Mouse (Mus musculus) c-Kit-positive CD71-positive TER-119-negative erythroid progenitor cells, embryonic 14.5 days (primary cell): ENCODE data around the gene Bcl2a1a.
"Not testable (repeated sequence)": the region's sequence is repeated elsewhere in the genome, so short reads cannot be mapped to it uniquely, and the experiment has no call there.

Source experiments
- DNase-seq: peaks from one replicate; pipeline ENCODE4 v3.0.0-alpha.2; 2013; ENCODE audit warnings: low read depth

The Bcl2a1a gene

GRCm38 (mm10) chr9:88956670-88957153, at the start of gene Bcl2a1a:
Gene Bcl2a1a, plus strand, starts transcription at chr9:88956900.
- not testable (repeated sequence) for DNase-seq

GRCm38 (mm10) chr9:88916576-88916975, 40.1 kb upstream of the Bcl2a1a start:
- DNase-seq: not testable (repeated sequence)

DNA sequence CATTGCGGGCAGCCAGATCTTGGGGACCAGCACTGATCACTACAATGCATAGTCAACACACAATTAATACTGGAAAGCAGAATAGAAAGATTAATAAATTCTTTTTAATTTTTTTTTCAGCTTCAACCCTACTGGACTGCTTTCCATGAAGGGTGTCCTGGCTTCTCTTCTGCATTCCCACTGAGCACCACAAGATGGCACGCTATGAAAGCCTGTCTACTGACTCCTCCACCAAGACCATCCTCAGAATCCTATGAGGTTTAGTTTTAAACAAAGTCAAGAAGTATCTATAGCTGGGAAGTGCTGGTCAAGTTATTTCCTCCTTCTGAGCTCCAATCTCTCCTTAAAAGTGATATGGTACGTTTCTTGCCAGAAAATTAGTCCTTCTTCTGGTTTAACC, 18.4 kb upstream of the Bcl2a1a start:
- DNase-seq: not testable (repeated sequence)

DNA sequence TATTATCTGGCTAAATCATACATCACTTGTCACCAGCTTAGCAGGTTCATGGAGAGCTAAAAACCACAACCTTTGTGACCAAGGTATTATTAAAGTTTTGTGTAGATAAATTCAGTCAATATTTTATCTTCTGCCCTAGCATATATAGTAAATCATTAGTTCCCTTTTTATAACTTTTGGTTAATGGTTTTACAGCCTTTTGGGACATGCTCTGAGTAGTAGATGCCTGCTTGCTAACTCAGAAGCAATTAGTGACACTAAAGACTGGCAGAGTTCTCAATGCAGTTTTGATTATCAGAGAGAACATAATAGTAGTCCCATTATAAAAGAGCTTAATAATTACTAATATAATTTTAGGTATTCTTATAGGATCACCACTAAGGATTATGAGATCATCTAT, 5.2 kb upstream of the Bcl2a1a start:
- not testable (repeated sequence) for DNase-seq

DNA sequence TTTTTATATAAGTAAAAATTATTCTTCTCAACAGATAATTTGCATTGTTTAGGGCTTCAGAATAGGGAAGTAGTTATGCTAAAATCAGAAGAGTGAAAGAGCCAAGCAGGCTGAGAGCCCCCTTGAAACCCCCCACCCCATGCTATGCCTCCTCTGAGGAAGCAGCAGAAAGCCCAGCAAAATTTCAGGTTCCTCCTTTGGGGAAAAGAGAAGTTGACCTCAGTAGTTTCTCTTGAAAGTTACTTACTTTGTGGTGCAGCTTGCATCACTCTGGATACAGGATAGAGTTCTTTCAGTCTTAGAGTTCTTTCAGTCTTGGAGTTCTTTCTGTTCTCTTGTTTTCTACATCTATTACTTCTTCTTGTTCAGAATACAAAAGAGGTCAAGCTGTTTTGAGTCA, 3.5 kb upstream of the Bcl2a1a start:
- DNase-seq: not testable (repeated sequence)

DNA sequence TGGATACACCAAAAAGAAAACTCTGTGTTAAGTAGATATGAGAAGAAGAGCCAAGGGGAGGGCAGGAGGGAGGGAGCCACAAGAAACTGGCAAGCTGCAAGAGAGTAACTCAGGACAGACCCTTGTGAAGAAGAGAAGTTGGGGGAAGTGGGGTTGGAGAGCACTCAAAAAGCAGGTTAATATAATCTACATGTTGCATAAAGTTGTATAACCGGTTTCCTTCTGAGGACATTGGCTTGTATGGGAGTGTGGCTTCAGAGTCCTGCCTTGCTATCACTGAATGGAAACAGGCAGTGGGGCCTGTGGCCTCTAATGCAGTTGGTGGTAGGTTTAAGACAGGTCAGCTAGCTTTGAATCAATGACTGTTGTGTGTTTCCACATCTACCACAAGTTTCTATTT, 1.5 kb upstream of the Bcl2a1a start:
- DNase-seq: not testable (repeated sequence)

- not testable (repeated sequence) for DNase-seq
Observed at GRCm38 (mm10) chr9:88956035-88956434, 665 bp upstream of the Bcl2a1a start.

DNA sequence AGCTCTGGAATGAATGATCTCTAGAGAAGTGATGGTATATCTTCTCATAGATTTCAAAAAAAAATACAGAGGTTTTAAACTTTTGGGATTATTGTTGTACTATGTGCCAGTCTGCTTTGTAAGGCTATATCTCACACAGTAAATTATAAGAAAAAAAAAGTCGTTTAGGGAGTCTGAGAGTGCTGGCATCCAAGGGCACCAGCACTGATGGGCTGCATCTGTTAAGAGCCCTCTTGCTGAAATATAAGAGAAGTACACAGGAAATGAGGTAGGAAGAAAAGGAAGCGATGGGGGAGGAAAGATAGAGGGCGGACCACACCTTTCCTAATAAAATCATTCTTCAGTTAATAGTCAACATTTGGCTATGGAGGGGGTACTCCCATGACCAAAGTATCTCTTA, 2.2 kb downstream of the Bcl2a1a start:
- no peak for DNase-seq

- not testable (repeated sequence) for DNase-seq
Observed at GRCm38 (mm10) chr9:88959981-88960380, 3.3 kb downstream of the Bcl2a1a start.

- DNase-seq: not testable (repeated sequence)
Observed at GRCm38 (mm10) chr9:88966462-88966861, 9.8 kb downstream of the Bcl2a1a start.

DNA sequence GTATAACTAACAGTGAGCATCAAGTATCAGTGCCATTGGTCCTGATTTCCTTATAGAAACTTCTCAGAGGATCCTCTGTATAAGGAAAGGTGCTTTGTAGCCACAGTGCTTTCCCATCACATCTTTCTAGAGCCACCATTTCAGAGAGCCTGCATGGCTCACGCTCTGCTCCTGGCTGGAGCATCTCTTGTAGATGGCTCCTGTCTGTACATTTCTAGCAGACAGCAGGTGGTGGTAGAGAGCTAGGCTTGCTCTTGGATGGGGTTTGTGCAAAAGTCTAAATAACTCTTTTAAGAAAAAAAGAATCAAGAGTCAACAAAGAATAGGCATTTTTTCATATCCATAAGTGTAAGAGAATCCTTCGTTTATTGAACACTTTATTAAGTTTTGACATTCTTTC, 12.8 kb downstream of the Bcl2a1a start:
- DNase-seq: not testable (repeated sequence)

DNA sequence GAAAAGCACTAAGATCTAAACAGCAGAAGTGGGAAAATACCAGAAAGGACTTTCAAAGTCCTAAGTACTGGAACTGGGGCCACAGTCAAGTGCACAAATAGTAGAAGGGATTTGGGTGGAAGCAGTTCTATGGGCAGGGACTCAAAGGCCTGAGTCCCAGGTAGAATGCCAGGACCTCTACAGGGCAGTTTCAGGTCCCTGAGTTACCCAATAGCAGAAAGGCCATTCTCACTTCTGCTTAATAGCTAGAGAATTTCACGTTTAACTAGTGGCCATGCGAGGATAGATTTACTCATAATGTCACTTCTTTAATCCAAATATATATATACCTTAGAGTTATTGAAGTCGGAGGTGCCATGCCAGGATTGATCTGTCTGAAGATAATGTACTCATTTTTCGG, 20.2 kb downstream of the Bcl2a1a start:
- not testable (repeated sequence) for DNase-seq

DNA sequence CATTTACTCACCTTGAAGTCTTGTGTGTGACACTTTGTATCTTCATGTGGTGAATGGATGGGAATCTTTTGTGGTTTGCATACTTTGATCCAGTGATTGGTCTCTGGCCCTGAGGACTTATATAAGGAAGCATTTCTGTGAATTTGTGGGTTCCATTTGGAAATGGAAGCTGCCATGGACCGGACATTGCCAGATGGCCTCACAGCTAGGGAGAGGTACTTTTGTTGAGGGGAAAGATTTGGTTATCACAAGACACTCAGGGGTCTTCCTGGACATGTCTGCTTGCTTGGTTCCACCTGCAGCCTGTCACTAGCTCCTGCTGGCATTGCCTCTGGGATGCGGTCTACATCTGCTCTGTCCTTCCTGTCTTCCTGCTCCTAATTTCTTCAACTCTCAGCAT, 23.1 kb downstream of the Bcl2a1a start:
- DNase-seq: not testable (repeated sequence)

DNA sequence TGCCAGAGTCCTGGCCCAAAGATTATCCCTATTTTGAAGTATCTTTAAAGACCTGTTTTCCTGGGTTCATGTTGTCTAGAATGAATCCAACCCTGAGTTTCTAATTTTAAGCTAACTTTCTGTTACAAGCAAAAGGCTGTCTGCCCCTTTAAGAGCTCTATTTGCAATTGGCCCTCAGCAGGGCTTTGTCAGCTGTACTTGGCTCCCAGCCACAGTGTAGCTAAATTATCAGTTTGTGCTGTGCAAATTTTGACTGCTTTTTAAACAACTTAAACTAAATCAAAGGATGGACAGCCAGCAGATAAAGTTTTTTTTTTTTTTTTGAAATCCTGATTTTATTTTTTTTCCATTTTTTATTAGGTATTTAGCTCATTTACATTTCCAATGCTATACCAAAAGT, 44.8 kb downstream of the Bcl2a1a start:
- not testable (repeated sequence) for DNase-seq
